Mouse (Mus musculus): ENCODE data around the gene Mthfd1l. TPM values are rescaled to one million over a fixed set of nuclear protein-coding genes. Genes with fewer than 3 reads are reported as not detected.
A peak's percentile ranks its signal among the peaks of the same experiment; 100 is the strongest.

Gene Mthfd1l
- polyA plus RNA-seq, 1 experiment from 2014 or later = 16.9 TPM

DNA sequence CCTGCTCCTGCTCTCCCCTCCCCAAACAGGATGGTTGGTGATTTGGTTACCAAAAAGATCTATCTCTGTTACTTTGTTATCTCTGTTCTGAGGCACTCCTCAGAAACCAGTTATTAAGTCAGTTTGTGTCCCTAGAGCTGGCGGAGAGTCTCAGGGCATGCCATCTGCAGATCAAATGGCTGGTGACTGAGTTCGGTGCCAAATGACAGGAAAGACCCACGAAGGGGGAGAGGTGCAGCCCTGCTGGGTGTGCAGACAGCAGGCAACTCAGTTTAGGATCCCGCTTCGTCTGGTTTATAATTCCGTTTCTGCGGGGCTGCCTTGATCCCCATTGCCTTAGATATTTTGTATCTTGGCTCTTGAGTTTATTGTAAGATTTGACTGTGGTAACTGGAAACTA, 168.8 kb downstream of the Mthfd1l start:
- H3K27me3 ChIP-seq (replicated peaks) = no peaks in the 10 kb centered on the region
- no peak overlapping the region for H3K27ac ChIP-seq (ENCODE audit: poor library complexity, severe bottlenecking)
- no peak overlapping the region for H3K4me3 ChIP-seq
- 76% methylated on average over 7 of the region's 7 CpGs for WGBS
- no peaks in the 10 kb centered on the region for H3K36me3 ChIP-seq
- peaks cover 4% of the 10 kb centered on the region; the same call in 1 of the 2 replicates for H3K4me1 ChIP-seq (replicated peaks)
- ATAC-seq (ENCODE audit: insufficient number of reproducible peaks, low FRiP score) = no peak
- no peak overlapping the region for H3K4me2 ChIP-seq
- H3K9ac ChIP-seq = no peak overlapping the region
- no peaks in the 10 kb centered on the region for H3K9me3 ChIP-seq (replicated peaks)

GRCm38 (mm10) chr10:4142816-4143215, 169.9 kb downstream of the Mthfd1l start:
- Histone ChIP-seq H3K4me1 (replicated peaks) (peaks cover 4% of the 10 kb centered on the region; the same call in 1 of the 2 replicates), H3K36me3 (no peaks in the 10 kb centered on the region), H3K4me3 (no peak overlapping the region), H3K4me2 (no peak overlapping the region), H3K27ac (ENCODE audit: poor library complexity, severe bottlenecking) (no peak overlapping the region), H3K27me3 (replicated peaks) (no peaks in the 10 kb centered on the region), H3K9ac (no peak overlapping the region), H3K9me3 (replicated peaks) (no peaks in the 10 kb centered on the region)
- WGBS = 87% methylated on average over 10 of the region's 10 CpGs
- no peak for ATAC-seq (ENCODE audit: insufficient number of reproducible peaks, low FRiP score)

DNA sequence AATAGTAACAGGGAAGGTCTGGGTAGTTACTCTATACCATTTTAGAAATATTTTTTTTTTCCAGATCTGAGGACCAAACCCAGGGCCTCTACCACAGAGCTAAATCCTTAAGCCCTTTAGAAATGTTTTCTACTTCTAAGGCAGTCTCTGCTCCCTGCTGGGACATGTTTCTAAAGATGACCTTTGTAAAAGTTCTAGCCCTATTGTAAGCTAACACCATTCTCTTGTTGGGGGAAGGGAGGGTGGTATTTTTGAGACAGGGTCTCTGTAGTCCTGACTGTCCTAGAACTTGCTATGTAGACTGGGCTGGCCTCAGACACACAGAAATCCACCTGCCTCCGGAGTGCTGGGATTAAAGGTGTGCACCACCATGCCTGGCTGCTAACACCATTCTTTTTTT, 170.5 kb downstream of the Mthfd1l start:
- Histone ChIP-seq H3K9ac (no peak overlapping the region), H3K4me3 (no peak overlapping the region), H3K36me3 (no peaks in the 10 kb centered on the region), H3K4me2 (no peak overlapping the region), H3K27me3 (replicated peaks) (no peaks in the 10 kb centered on the region), H3K4me1 (replicated peaks) (peaks cover 4% of the 10 kb centered on the region; the same call in 1 of the 2 replicates), H3K9me3 (replicated peaks) (no peaks in the 10 kb centered on the region), H3K27ac (ENCODE audit: poor library complexity, severe bottlenecking) (no peak overlapping the region)
- 82% methylated on average over 1 of the region's 1 CpGs for WGBS
- no peak for ATAC-seq (ENCODE audit: insufficient number of reproducible peaks, low FRiP score)

DNA sequence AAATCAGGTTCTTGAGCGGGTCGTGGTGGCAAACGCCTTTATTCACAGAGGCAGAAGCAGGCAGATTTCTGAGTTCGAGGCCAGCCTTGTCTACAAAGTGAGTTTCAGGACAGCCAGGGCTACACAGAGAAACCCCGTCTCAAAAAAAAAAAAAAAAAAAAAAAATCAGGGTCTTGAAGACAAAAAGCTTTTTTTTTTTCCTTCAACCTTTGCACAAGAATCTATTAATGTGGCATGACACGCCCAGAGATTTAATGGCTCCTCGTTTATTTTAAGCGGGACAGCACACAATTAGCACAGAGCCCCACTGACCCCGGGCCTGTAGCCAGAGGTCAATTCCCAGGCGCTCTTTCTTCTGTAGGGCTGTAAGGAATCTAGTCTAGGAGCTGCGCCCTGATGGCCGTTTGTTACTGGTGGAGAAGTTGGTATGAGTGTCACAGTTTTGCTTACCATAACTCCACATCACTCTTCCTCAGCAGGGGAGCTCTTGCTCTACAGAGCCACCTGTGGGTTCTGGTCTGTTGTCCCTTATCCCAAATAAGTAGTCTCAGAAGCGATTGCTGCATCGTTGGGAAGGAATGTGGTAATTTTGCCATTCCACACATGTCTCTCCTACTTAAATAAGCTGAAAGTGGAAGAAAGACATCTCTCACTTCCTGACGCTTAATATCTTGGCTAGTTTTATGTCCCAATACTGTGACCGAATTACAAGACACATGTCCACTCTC, 172.3 kb downstream of the Mthfd1l start:
- no peaks in the 10 kb centered on the region for H3K27me3 ChIP-seq (replicated peaks)
- ATAC-seq (ENCODE audit: insufficient number of reproducible peaks, low FRiP score) = no peak
- H3K4me2 ChIP-seq = no peak overlapping the region
- H3K9me3 ChIP-seq (replicated peaks) = no peaks in the 10 kb centered on the region
- H3K36me3 ChIP-seq = no peaks in the 10 kb centered on the region
- H3K9ac ChIP-seq = no peak overlapping the region
- no peak overlapping the region for H3K27ac ChIP-seq (ENCODE audit: poor library complexity, severe bottlenecking)
- WGBS = 82% methylated on average over 16 of the region's 16 CpGs
- no peak overlapping the region for H3K4me3 ChIP-seq
- no peaks in the 10 kb centered on the region; the same call in 1 of the 2 replicates for H3K4me1 ChIP-seq (replicated peaks)

DNA sequence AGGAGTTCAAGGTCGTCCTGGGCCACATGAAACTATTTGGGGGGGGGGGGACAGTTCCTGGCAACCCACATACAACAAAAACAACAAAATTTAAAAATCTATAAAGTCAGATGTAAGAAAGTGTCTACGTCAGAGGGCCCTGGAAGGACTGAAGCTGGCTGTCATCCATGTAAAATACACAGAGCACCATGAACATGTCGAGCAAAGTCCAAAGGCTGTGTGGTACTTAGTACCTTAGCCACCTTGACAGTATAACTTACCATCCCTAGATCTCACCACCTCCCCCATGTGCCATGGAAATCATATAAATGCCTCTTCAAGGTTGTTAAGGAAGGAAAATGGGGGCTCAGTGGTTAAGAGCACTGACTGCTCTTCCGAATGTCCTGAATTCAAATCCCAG, 174.0 kb downstream of the Mthfd1l start:
- 91% methylated on average over 4 of the region's 4 CpGs for WGBS
- H3K4me3 ChIP-seq = no peak overlapping the region
- 0 out of 2 replicates have a peak, but pooled peaks cover 2% of the 10 kb centered on the region for H3K9me3 ChIP-seq (replicated peaks)
- no peaks in the 10 kb centered on the region for H3K27me3 ChIP-seq (replicated peaks)
- ATAC-seq (ENCODE audit: insufficient number of reproducible peaks, low FRiP score) = no peak
- H3K27ac ChIP-seq (ENCODE audit: poor library complexity, severe bottlenecking) = no peak overlapping the region
- H3K36me3 ChIP-seq = peaks cover 9% of the 10 kb centered on the region; the same call in 1 of the 2 replicates
- H3K4me1 ChIP-seq (replicated peaks) = no peaks in the 10 kb centered on the region; the same call in 1 of the 2 replicates
- H3K9ac ChIP-seq = no peak overlapping the region
- no peak overlapping the region for H3K4me2 ChIP-seq

- peaks cover 12% of the 10 kb centered on the region; the same call in 1 of the 2 replicates for H3K36me3 ChIP-seq
- H3K27ac ChIP-seq (ENCODE audit: poor library complexity, severe bottlenecking) = no peak overlapping the region
- 0 out of 2 replicates have a peak, but pooled peaks cover 2% of the 10 kb centered on the region for H3K9me3 ChIP-seq (replicated peaks)
- no peak overlapping the region for H3K9ac ChIP-seq
- no peak overlapping the region for H3K4me3 ChIP-seq
- no peak overlapping the region for H3K4me2 ChIP-seq
- 87% methylated on average over 4 of the region's 4 CpGs for WGBS
- H3K27me3 ChIP-seq (replicated peaks) = no peaks in the 10 kb centered on the region
- no peak for ATAC-seq (ENCODE audit: insufficient number of reproducible peaks, low FRiP score)
- H3K4me1 ChIP-seq (replicated peaks) = peaks cover 7% of the 10 kb centered on the region
Observed at GRCm38 (mm10) chr10:4151159-4151558, 178.2 kb downstream of the Mthfd1l start.

- Histone ChIP-seq H3K4me1 (replicated peaks) (peaks cover 7% of the 10 kb centered on the region), H3K36me3 (peaks cover 16% of the 10 kb centered on the region), H3K9ac (no peak overlapping the region), H3K9me3 (replicated peaks) (0 out of 2 replicates have a peak, but pooled peaks cover 2% of the 10 kb centered on the region), H3K4me2 (no peak overlapping the region), H3K27me3 (replicated peaks) (no peaks in the 10 kb centered on the region), H3K4me3 (no peak overlapping the region), H3K27ac (ENCODE audit: poor library complexity, severe bottlenecking) (no peak overlapping the region)
- ATAC-seq (ENCODE audit: insufficient number of reproducible peaks, low FRiP score) = no peak
- 80% methylated on average over 12 of the region's 12 CpGs for WGBS
Observed at GRCm38 (mm10) chr10:4151862-4152776, 179.2 kb downstream of the Mthfd1l start.

DNA sequence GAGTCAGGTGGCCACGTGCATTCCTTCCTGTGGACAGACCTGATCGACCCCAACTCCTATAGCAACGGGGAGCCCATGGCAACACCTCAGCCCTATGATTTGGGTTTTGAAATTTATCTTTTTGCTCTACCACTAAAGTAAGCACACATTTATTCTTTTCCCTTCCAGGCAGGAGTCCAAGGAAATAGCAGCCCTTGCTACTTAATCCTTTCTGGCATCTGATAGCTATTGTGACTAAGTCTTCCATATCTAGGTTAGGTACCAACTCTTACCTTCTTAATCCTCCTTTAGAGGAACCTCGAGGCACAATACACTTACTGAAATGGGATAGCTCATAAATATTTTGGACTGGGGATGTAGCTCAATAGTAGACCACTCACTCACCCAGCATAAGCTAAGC, 180.1 kb downstream of the Mthfd1l start:
- H3K4me1 ChIP-seq (replicated peaks) = peaks cover 7% of the 10 kb centered on the region
- no peaks in the 10 kb centered on the region for H3K27me3 ChIP-seq (replicated peaks)
- no peak for ATAC-seq (ENCODE audit: insufficient number of reproducible peaks, low FRiP score)
- WGBS = 87% methylated on average over 4 of the region's 4 CpGs
- no peak overlapping the region for H3K4me2 ChIP-seq
- H3K27ac ChIP-seq (ENCODE audit: poor library complexity, severe bottlenecking) = no peak overlapping the region
- H3K4me3 ChIP-seq = no peak overlapping the region
- no peak overlapping the region for H3K9ac ChIP-seq
- H3K9me3 ChIP-seq (replicated peaks) = 0 out of 2 replicates have a peak, but pooled peaks cover 2% of the 10 kb centered on the region
- peaks cover 18% of the 10 kb centered on the region for H3K36me3 ChIP-seq

DNA sequence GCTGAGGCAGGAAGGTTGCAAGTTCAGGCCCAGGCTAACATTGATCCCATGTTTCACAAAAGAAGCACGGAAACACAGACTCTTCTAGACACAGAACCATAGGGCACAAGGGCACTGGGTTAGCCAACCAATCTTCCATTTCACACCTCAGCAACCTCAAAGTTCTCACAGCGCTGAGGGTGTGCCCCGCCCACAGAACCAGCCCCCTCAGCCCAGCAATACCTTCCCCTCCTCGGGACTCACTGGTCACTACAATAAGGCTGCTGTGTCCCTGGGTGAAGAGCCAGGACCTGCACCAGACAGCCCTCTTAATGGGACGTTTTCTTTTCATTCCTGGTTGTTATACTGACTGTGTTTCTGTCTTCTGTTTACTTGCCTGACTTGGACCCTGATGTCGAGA, 181.1 kb downstream of the Mthfd1l start:
- ATAC-seq (ENCODE audit: insufficient number of reproducible peaks, low FRiP score) = no peak
- peak overlapping the region; percentile 17; the same call in 1 of the 2 replicates for H3K27ac ChIP-seq (ENCODE audit: poor library complexity, severe bottlenecking)
- 54% methylated on average over 6 of the region's 6 CpGs for WGBS
- H3K27me3 ChIP-seq (replicated peaks) = no peaks in the 10 kb centered on the region
- H3K4me1 ChIP-seq (replicated peaks) = peaks cover 11% of the 10 kb centered on the region
- H3K4me2 ChIP-seq = no peak overlapping the region
- peaks cover 18% of the 10 kb centered on the region for H3K36me3 ChIP-seq
- H3K9me3 ChIP-seq (replicated peaks) = 0 out of 2 replicates have a peak, but pooled peaks cover 2% of the 10 kb centered on the region
- no peak overlapping the region for H3K9ac ChIP-seq
- no peak overlapping the region for H3K4me3 ChIP-seq

- Histone ChIP-seq H3K9ac (no peak overlapping the region), H3K4me2 (no peak overlapping the region), H3K4me3 (no peak overlapping the region), H3K9me3 (replicated peaks) (0 out of 2 replicates have a peak, but pooled peaks cover 2% of the 10 kb centered on the region), H3K27ac (ENCODE audit: poor library complexity, severe bottlenecking) (no peak overlapping the region), H3K27me3 (replicated peaks) (no peaks in the 10 kb centered on the region), H3K4me1 (replicated peaks) (peaks cover 19% of the 10 kb centered on the region), H3K36me3 (peaks cover 16% of the 10 kb centered on the region)
- 83% methylated on average over 5 of the region's 5 CpGs for WGBS
- no peak for ATAC-seq (ENCODE audit: insufficient number of reproducible peaks, low FRiP score)
Observed at GRCm38 (mm10) chr10:4155521-4155920, 182.6 kb downstream of the Mthfd1l start.

- H3K27ac ChIP-seq (ENCODE audit: poor library complexity, severe bottlenecking) = no peak overlapping the region
Observed at GRCm38 (mm10) chr10:4158533-4158932, 185.6 kb downstream of the Mthfd1l start.

More at GRCm38 (mm10) chr10:4158533-4158932, 185.6 kb downstream of the Mthfd1l start:
- Histone ChIP-seq H3K4me1 (replicated peaks) (peaks cover 34% of the 10 kb centered on the region), H3K4me2 (no peak overlapping the region), H3K4me3 (no peak overlapping the region), H3K36me3 (peaks cover 7% of the 10 kb centered on the region), H3K9ac (no peak overlapping the region), H3K9me3 (replicated peaks) (no peaks in the 10 kb centered on the region), H3K27me3 (replicated peaks) (no peaks in the 10 kb centered on the region)
- 86% methylated on average over 5 of the region's 5 CpGs for WGBS
- ATAC-seq (ENCODE audit: insufficient number of reproducible peaks, low FRiP score) = no peak

Measured in heart, embryonic 12.5 days (tissue).